Mouse (Mus musculus): ENCODE data around the gene Syt7. TPM values are rescaled to one million over a fixed set of nuclear protein-coding genes. Genes with fewer than 3 reads are reported as not detected.

Syt7 gene
- polyA plus RNA-seq, 2 experiments: 2.0 to 5.0 TPM

DNA sequence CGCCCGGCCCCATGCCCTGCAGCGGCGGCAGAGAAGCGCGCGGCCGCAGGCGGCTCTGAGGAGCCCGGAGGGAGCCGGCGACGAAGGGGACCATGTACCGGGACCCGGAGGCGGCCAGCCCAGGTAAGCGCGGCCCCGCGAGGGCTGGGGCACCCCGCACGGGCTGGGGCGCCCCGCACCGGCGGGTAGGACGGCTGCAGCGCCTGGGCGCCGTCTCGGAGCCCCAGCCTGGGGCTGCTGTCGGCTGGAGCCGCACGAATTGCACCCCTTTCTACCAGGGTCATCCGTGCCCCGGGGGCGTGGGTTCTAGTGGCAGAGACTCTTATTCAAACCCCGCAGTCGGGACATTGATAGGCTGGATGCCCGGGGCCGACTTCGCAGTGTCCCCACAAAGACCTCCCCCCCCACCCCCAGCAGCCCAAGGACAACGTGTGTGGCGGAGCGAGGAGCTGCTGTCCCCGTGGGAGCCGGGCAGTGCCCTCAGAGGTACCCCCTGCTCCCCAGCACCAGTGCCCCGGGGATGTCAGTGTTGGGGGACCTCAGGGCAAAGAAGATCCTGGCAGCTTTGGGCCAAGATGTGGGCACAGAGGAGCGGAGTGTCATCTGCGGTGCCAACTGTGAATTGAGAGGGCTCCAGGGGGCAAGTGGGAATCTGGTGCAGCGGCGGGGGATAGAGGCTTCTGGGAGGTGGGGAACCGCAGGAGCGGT lies 655 bp downstream of the Syt7 start:
- Histone ChIP-seq H3K4me2 (replicated peaks; ENCODE audit: low read depth, low read length, severe bottlenecking) (peak overlapping the region; percentile 93), H3K27me3 (ENCODE audit: control insufficient read depth, insufficient read depth, low read length) (peaks cover 31% of the 10 kb centered on the region), H3K4me3 (replicated peaks; ENCODE audit: low read length) (peak overlapping the region; percentile 56), H3K27ac (replicated peaks; ENCODE audit: low read depth, low read length) (no peak overlapping the region), H3K4me1 (ENCODE audit: control insufficient read depth, insufficient read depth, low read length) (peaks cover 10% of the 10 kb centered on the region), H3K9me3 (ENCODE audit: control insufficient read depth, low read length) (no peaks in the 10 kb centered on the region), H3K9ac (ENCODE audit: low read depth, low read length, severe bottlenecking) (peak overlapping the region; percentile 61), H3K36me3 (ENCODE audit: control insufficient read depth, insufficient read depth, low read length) (no peaks in the 10 kb centered on the region)
- DNase-seq (ENCODE audit: low spot score): no peak
- no peak for TF ChIP-seq POLR2A (IDR thresholded peaks at IDR 0.05; ENCODE audit: borderline replicate concordance, extremely low read depth, insufficient read depth, insufficient read length)
- under 1% methylated on average over 38 of the region's 54 CpGs for WGBS
- peak; percentile 29; the same call in 1 of the 2 replicates for ATAC-seq (ENCODE audit: low FRiP score, low read depth)

DNA sequence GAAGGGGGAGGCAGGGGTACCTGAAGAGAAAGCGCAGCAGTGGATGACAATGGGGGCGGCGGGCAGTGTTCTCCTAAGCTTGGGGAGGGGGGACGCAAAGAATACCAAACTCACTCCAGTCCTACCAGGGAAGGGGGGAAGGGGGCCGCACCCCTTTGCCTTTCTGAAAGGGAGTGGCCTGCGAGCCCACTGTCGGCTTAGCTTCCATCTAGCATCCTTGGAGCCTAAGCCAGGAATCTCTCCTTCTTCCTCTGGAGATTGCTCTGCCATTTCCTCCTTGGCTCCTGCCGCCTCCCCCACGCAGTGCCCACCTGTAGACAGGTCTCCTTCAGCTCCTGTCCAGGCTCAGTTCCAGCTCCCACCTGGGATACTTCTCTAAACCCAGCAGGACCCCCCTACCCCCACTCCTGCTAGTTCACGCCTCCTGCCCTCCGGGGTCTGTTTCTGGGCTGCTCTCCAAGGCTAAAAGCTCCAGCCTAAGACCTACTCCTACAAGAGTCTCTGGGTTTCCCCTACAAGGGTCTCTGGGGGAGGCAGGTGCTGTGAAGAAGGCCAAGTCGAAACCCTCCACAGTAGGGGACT lies 1.3 kb downstream of the Syt7 start:
- H3K4me2 ChIP-seq (replicated peaks; ENCODE audit: low read depth, low read length, severe bottlenecking): peak overlapping the region; percentile 93
- 15% methylated on average over 11 of the region's 12 CpGs for WGBS
- no peak for ATAC-seq (ENCODE audit: low FRiP score, low read depth)

DNA sequence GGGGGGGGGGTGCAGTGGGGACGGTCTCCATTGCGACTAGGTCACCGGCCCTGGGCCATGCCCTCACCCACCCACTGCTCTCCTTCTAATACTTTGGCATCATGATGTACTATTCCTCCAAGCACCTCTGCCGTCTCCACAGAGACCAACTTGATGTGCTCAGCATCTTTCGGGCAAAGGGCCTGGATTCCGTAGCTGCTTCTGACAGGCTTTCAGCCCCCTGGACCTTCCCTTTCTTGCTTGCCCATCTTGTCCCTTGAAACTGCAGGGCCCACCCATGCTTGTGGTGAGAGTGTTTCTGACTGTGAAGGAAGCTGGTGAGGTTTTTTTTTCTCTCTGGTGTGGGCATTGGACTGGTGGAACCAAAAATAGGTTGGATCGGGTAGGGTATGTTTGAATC lies 2.1 kb downstream of the Syt7 start:
- H3K27me3 ChIP-seq (ENCODE audit: control insufficient read depth, insufficient read depth, low read length): peaks cover 31% of the 10 kb centered on the region
- no peak overlapping the region for H3K4me2 ChIP-seq (replicated peaks; ENCODE audit: low read depth, low read length, severe bottlenecking)
- no peak overlapping the region for H3K4me3 ChIP-seq (replicated peaks; ENCODE audit: low read length)
- H3K36me3 ChIP-seq (ENCODE audit: control insufficient read depth, insufficient read depth, low read length): no peaks in the 10 kb centered on the region
- no peaks in the 10 kb centered on the region for H3K9me3 ChIP-seq (ENCODE audit: control insufficient read depth, low read length)
- WGBS: 81% methylated on average over 7 of the region's 7 CpGs
- peaks cover 10% of the 10 kb centered on the region for H3K4me1 ChIP-seq (ENCODE audit: control insufficient read depth, insufficient read depth, low read length)
- DNase-seq (ENCODE audit: low spot score) (no peak), ATAC-seq (ENCODE audit: low FRiP score, low read depth) (no peak)
- no peak for TF ChIP-seq POLR2A (IDR thresholded peaks at IDR 0.05; ENCODE audit: borderline replicate concordance, extremely low read depth, insufficient read depth, insufficient read length)
- no peak overlapping the region for H3K9ac ChIP-seq (ENCODE audit: low read depth, low read length, severe bottlenecking)
- H3K27ac ChIP-seq (replicated peaks; ENCODE audit: low read depth, low read length): no peak overlapping the region

More for the DNA sequence above, 1.3 kb downstream of the Syt7 start:
- Histone ChIP-seq H3K9me3 (ENCODE audit: control insufficient read depth, low read length) (no peaks in the 10 kb centered on the region), H3K27ac (replicated peaks; ENCODE audit: low read depth, low read length) (no peak overlapping the region), H3K9ac (ENCODE audit: low read depth, low read length, severe bottlenecking) (no peak overlapping the region), H3K36me3 (ENCODE audit: control insufficient read depth, insufficient read depth, low read length) (no peaks in the 10 kb centered on the region), H3K4me3 (replicated peaks; ENCODE audit: low read length) (peak overlapping the region; percentile 56), H3K4me1 (ENCODE audit: control insufficient read depth, insufficient read depth, low read length) (peaks cover 10% of the 10 kb centered on the region), H3K27me3 (ENCODE audit: control insufficient read depth, insufficient read depth, low read length) (peaks cover 31% of the 10 kb centered on the region)
- DNase-seq (ENCODE audit: low spot score): no peak
- TF ChIP-seq POLR2A (IDR thresholded peaks at IDR 0.05; ENCODE audit: borderline replicate concordance, extremely low read depth, insufficient read depth, insufficient read length): no peak

DNA sequence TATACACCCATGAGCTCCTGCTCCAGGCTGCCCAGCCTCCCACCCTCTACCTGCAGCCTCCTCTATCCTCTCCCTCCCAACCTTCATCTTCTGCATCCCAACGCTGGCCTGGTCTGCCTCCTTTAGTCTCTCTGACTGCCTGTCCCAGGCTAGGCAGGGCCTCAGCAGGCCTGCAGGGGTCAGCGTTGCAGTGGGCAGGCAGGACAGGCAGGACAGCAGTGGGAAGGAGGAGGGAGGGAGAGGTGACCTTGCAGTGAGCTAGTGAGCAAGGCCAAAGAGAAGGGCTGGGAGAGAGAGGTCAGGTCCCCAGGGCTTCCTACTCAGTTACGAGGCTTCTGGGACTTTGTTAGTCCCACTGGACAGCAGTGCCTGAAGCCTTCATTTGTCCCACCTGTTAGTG lies 3.1 kb downstream of the Syt7 start:
- no peak for ATAC-seq (ENCODE audit: low FRiP score, low read depth)
- Histone ChIP-seq H3K27me3 (ENCODE audit: control insufficient read depth, insufficient read depth, low read length) (peaks cover 31% of the 10 kb centered on the region), H3K4me3 (replicated peaks; ENCODE audit: low read length) (no peak overlapping the region), H3K9me3 (ENCODE audit: control insufficient read depth, low read length) (no peaks in the 10 kb centered on the region), H3K27ac (replicated peaks; ENCODE audit: low read depth, low read length) (no peak overlapping the region), H3K36me3 (ENCODE audit: control insufficient read depth, insufficient read depth, low read length) (no peaks in the 10 kb centered on the region), H3K4me1 (ENCODE audit: control insufficient read depth, insufficient read depth, low read length) (peaks cover 10% of the 10 kb centered on the region), H3K4me2 (replicated peaks; ENCODE audit: low read depth, low read length, severe bottlenecking) (no peak overlapping the region), H3K9ac (ENCODE audit: low read depth, low read length, severe bottlenecking) (no peak overlapping the region)
- no peak for DNase-seq (ENCODE audit: low spot score)
- TF ChIP-seq POLR2A (IDR thresholded peaks at IDR 0.05; ENCODE audit: borderline replicate concordance, extremely low read depth, insufficient read depth, insufficient read length): no peak
- WGBS: 20% methylated on average over 3 of the region's 3 CpGs

GRCm38 (mm10) chr19:10393471-10393870 lies 4.6 kb downstream of the Syt7 start:
- Histone ChIP-seq H3K4me3 (replicated peaks; ENCODE audit: low read length) (no peak overlapping the region), H3K36me3 (ENCODE audit: control insufficient read depth, insufficient read depth, low read length) (no peaks in the 10 kb centered on the region), H3K9ac (ENCODE audit: low read depth, low read length, severe bottlenecking) (no peak overlapping the region), H3K9me3 (ENCODE audit: control insufficient read depth, low read length) (no peaks in the 10 kb centered on the region), H3K27ac (replicated peaks; ENCODE audit: low read depth, low read length) (no peak overlapping the region), H3K27me3 (ENCODE audit: control insufficient read depth, insufficient read depth, low read length) (peaks cover 20% of the 10 kb centered on the region), H3K4me2 (replicated peaks; ENCODE audit: low read depth, low read length, severe bottlenecking) (no peak overlapping the region), H3K4me1 (ENCODE audit: control insufficient read depth, insufficient read depth, low read length) (peaks cover 10% of the 10 kb centered on the region)
- DNase-seq (ENCODE audit: low spot score): no peak
- no peak for TF ChIP-seq POLR2A (IDR thresholded peaks at IDR 0.05; ENCODE audit: borderline replicate concordance, extremely low read depth, insufficient read depth, insufficient read length)
- ATAC-seq (ENCODE audit: low FRiP score, low read depth): no peak
- WGBS: 93% methylated on average over 6 of the region's 6 CpGs

Data from limb, embryonic 14.5 days (tissue).